Mouse (Mus musculus) limb, embryonic 14.5 days (tissue): ENCODE data around the gene D430041D05Rik. TPM values are rescaled to one million over a fixed set of nuclear protein-coding genes. Genes with fewer than 3 reads are reported as not detected.

Experiments used
- ATAC-seq: fragments of 200-750 bp; cut with Nextera tagmentation; 2 replicates; pipeline ENCODE4 v1.8.0; 2017; ENCODE audit warnings: low read depth, moderate number of reproducible peaks, moderate TSS enrichment; ENCODE audit not compliant: low FRiP score
- DNase-seq: peaks from one replicate; pipeline ENCODE4 v3.0.0-alpha.2; 2015; ENCODE audit warnings: low spot score
- H3K27ac ChIP-seq: fragments of 300-500 bp; sonication (generic); replicated peaks from 2 replicates; pipeline ENCODE4 v1.5.1; 2014; ENCODE audit warnings: low read depth, mild to moderate bottlenecking, low read length, moderate library complexity, mixed read lengths
- H3K27me3 ChIP-seq: fragments of 300-500 bp; sonication (generic); 2 replicates; pipeline ENCODE4 v1.6.1; 2014; ENCODE audit warnings: low read length, mixed read lengths; ENCODE audit not compliant: control insufficient read depth, insufficient read depth
- H3K36me3 ChIP-seq: fragments of 300-500 bp; sonication (generic); 2 replicates; pipeline ENCODE4 v1.6.1; 2014; ENCODE audit warnings: mild to moderate bottlenecking, low read length, moderate library complexity, mixed read lengths; ENCODE audit not compliant: control insufficient read depth, insufficient read depth
- H3K4me1 ChIP-seq: fragments of 300-500 bp; sonication (generic); 2 replicates; pipeline ENCODE4 v1.6.1; 2014; ENCODE audit warnings: antibody characterized with exemption, low read length, mixed read lengths; ENCODE audit not compliant: control insufficient read depth, insufficient read depth
- H3K4me2 ChIP-seq: fragments of 300-500 bp; sonication (generic); replicated peaks from 2 replicates; pipeline ENCODE4 v1.6.1; 2014; ENCODE audit warnings: low read depth, mild to moderate bottlenecking, low read length, moderate library complexity; ENCODE audit not compliant: severe bottlenecking
- H3K4me3 ChIP-seq: fragments of 300-500 bp; sonication (generic); replicated peaks from 2 replicates; pipeline ENCODE4 v1.5.1; 2014; ENCODE audit warnings: low read length
- H3K9ac ChIP-seq: fragments of 300-500 bp; sonication (generic); 2 replicates; pipeline ENCODE4 v1.6.1; 2014; ENCODE audit warnings: mild to moderate bottlenecking, low read depth, low read length, moderate library complexity; ENCODE audit not compliant: severe bottlenecking
- H3K9me3 ChIP-seq: fragments of 300-500 bp; sonication (generic); 2 replicates; pipeline ENCODE4 v1.6.1; 2016; ENCODE audit warnings: low read length; ENCODE audit not compliant: control insufficient read depth
- POLR2A ChIP-seq: fragments of 200-500 bp; IDR thresholded peaks from 2 replicates; pipeline ENCODE4 v1.8.0; 2012; ENCODE audit warnings: inconsistent platforms, mild to moderate bottlenecking, moderate library complexity, borderline replicate concordance; ENCODE audit not compliant: insufficient read depth, insufficient read length; ENCODE audit errors: extremely low read depth
- WGBS: fragments of 180-500 bp; shearing (Covaris S2); extraction: QIAGEN DNeasy Blood & Tissue Kit; methylation state at CpG from one replicate; pipeline ENCODE4 v1.1.7; 2014; 5-methylcytosine and 5-hydroxymethylcytosine counted together
- polyA plus RNA-seq, 2 experiments: library from polyadenylated mRNA; depleted of rRNA in 1 of 2; stranded (reverse) in 1 of 2; unstranded in 1 of 2; fragments of >200 nt; fragmentation: Nextera tagmentation in 1 of 2; extraction: Ambion mirVana in 1 of 2; gene quantifications; 2 replicates each; pipeline versions ENCODE4 v1.2.1 to v1.2.3; 2012 to 2014

D430041D05Rik gene
- polyA plus RNA-seq, 2 experiments = 1.1 TPM

DNA sequence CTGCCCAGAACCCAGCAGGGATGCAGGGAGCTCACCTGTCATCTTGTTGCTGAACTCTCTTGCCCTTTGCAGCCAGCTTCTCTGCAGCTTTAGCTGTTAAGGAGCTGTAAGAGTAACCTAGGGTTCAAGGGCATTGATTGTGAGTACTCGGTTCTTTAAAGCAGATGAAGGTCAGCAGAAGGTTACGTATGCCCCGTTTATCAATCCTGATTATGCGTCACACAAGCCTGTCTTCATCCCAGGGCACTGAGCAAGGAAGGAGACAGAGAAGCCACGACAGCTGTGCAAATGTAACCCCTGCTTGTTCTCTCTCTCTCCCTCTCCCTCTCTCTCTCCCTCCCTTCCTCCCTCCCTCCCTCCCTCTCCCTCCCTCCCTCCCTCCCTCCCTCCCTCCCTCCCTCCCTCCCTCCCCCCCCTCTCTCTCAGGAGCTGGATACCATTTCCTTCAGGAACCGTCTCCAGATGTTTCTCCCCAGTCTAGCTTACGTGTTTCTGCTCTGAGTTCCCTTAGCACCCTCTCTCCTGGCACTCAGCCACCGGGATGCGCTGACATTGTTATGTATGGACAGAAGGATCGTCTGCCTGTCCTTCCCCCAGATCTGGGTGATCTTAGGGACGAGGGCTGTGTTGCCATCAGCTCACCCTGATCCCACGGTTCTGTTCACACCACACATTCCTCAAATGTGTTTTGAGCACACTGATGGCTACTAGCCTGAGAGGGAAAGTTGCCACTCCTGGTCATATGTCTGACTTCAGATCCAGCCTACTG lies 277.6 kb downstream of the D430041D05Rik start:
- ATAC-seq (no peak), DNase-seq (no peak)
- no peaks in the 10 kb centered on the region for H3K36me3 ChIP-seq
- WGBS = 29% methylated on average over 11 of the region's 12 CpGs
- no peaks in the 10 kb centered on the region for H3K9me3 ChIP-seq
- H3K4me1 ChIP-seq = no peaks in the 10 kb centered on the region
- no peak overlapping the region; the same call in 1 of the 2 replicates for H3K9ac ChIP-seq
- H3K4me2 ChIP-seq = no peak overlapping the region
- no peak overlapping the region for H3K27ac ChIP-seq
- no peak overlapping the region for H3K4me3 ChIP-seq
- no peaks in the 10 kb centered on the region for H3K27me3 ChIP-seq
- no peak for TF ChIP-seq POLR2A

GRCm38 (mm10) chr2:104132266-104132859 lies 278.4 kb downstream of the D430041D05Rik start:
- no peak for ATAC-seq
- WGBS = 72% methylated on average over 7 of the region's 7 CpGs
- no peak for TF ChIP-seq POLR2A

GRCm38 (mm10) chr2:104130969-104131368 lies 279.8 kb downstream of the D430041D05Rik start:
- Histone ChIP-seq H3K9ac (no peak overlapping the region), H3K4me1 (no peaks in the 10 kb centered on the region), H3K27ac (no peak overlapping the region), H3K4me3 (no peak overlapping the region), H3K36me3 (no peaks in the 10 kb centered on the region), H3K4me2 (no peak overlapping the region), H3K9me3 (no peaks in the 10 kb centered on the region), H3K27me3 (no peaks in the 10 kb centered on the region)
- no peak for TF ChIP-seq POLR2A
- no peak for DNase-seq
- 58% methylated on average over 3 of the region's 3 CpGs for WGBS
- ATAC-seq = no peak

More at GRCm38 (mm10) chr2:104132266-104132859, 278.4 kb downstream of the D430041D05Rik start:
- no peaks in the 10 kb centered on the region for H3K27me3 ChIP-seq
- no peak overlapping the region for H3K4me3 ChIP-seq
- H3K9me3 ChIP-seq = no peaks in the 10 kb centered on the region
- no peaks in the 10 kb centered on the region for H3K4me1 ChIP-seq
- H3K36me3 ChIP-seq = no peaks in the 10 kb centered on the region
- no peak overlapping the region for H3K9ac ChIP-seq
- DNase-seq = no peak
- H3K4me2 ChIP-seq = no peak overlapping the region
- no peak overlapping the region for H3K27ac ChIP-seq

GRCm38 (mm10) chr2:104130165-104130564 lies 280.6 kb downstream of the D430041D05Rik start:
- Histone ChIP-seq H3K4me2 (no peak overlapping the region), H3K9me3 (no peaks in the 10 kb centered on the region), H3K36me3 (no peaks in the 10 kb centered on the region), H3K27ac (no peak overlapping the region), H3K27me3 (no peaks in the 10 kb centered on the region), H3K9ac (no peak overlapping the region), H3K4me3 (no peak overlapping the region), H3K4me1 (no peaks in the 10 kb centered on the region)
- ATAC-seq (no peak), DNase-seq (no peak)
- no peak for TF ChIP-seq POLR2A
- WGBS = 70% methylated on average over 6 of the region's 6 CpGs

GRCm38 (mm10) chr2:104128803-104129531 lies 281.8 kb downstream of the D430041D05Rik start:
- no peak for DNase-seq
- Histone ChIP-seq H3K27me3 (peaks cover 8% of the 10 kb centered on the region; the same call in 1 of the 2 replicates), H3K4me1 (no peaks in the 10 kb centered on the region), H3K4me3 (no peak overlapping the region), H3K9me3 (no peaks in the 10 kb centered on the region), H3K4me2 (no peak overlapping the region), H3K9ac (no peak overlapping the region), H3K27ac (no peak overlapping the region), H3K36me3 (no peaks in the 10 kb centered on the region)
- no peak for ATAC-seq
- 84% methylated on average over 13 of the region's 13 CpGs for WGBS
- no peak for TF ChIP-seq POLR2A
